Mouse (Mus musculus) gonadal fat pad, adult 2 months (tissue): ENCODE measurements at regions not wholly inside any gene's neighbourhood (a gene's known extent, or its start where the extent isn't known, plus 50 kb on each side); places are given as distances from the start of the nearest gene placed in this dataset.

Experiments used
- DNase-seq: peaks from one replicate; pipeline ENCODE4 v3.0.0-alpha.2; 2012; ENCODE audit warnings: low read depth

DNA sequence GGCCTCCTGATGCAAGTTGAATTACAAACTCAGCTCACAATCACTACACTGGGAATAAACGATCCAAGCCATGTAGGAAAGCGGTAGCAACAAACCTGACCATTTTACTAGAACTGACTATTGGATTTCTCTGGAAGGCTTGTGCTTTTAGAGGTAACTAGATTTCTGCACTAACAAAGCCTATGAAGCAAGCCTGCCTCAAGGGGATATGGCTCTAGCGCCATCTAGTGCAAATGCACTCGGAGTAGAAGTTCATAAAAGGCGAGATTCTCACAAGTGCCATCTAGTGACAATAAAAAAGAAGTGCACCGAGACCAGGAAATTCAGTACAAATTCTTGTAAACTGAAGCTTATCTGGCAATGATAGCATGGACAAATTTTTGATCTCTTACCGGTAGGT, 364.9 kb upstream of the Fmr1 start:
- peak; percentile 5 for DNase-seq
